Mouse (Mus musculus) liver, embryonic 11.5 days (tissue): ENCODE results near the gene Scamp3. TPM values are rescaled to one million over a fixed set of nuclear protein-coding genes. Genes with fewer than 3 reads are reported as not detected.
"Not testable (repeated sequence)": the region's sequence is repeated elsewhere in the genome, so short reads cannot be mapped to it uniquely, and the experiment has no call there.

Experiments used
- ATAC-seq: fragments of 200-750 bp; cut with Nextera tagmentation; replicated peaks from 2 replicates; pipeline ENCODE4 v1.8.0; 2017; ENCODE audit warnings: moderate number of reproducible peaks, mild to moderate bottlenecking, moderate TSS enrichment, moderate library complexity; ENCODE audit not compliant: low FRiP score
- DNase-seq: peaks from one replicate; pipeline ENCODE4 v3.0.0-alpha.2; 2017; ENCODE audit warnings: low spot score
- H3K27ac ChIP-seq: fragments of 300-500 bp; sonication (generic); 2 replicates; pipeline ENCODE4 v1.5.1; 2014; ENCODE audit warnings: mild to moderate bottlenecking, low read depth, low read length, control low read depth
- H3K27me3 ChIP-seq: fragments of 300-500 bp; sonication (generic); replicated peaks from 2 replicates; pipeline ENCODE4 v1.6.1; 2014; ENCODE audit warnings: low read length, mixed read lengths; ENCODE audit not compliant: control insufficient read depth, insufficient read depth
- H3K36me3 ChIP-seq: fragments of 300-500 bp; sonication (generic); 2 replicates; pipeline ENCODE4 v1.6.1; 2014; ENCODE audit warnings: mild to moderate bottlenecking, low read length, moderate library complexity, mixed read lengths; ENCODE audit not compliant: control insufficient read depth, insufficient read depth
- H3K4me1 ChIP-seq: fragments of 300-500 bp; sonication (generic); replicated peaks from 2 replicates; pipeline ENCODE4 v1.6.1; 2014; ENCODE audit warnings: low read length, mixed read lengths; ENCODE audit not compliant: control insufficient read depth, insufficient read depth
- H3K4me2 ChIP-seq: fragments of 300-500 bp; sonication (generic); 2 replicates; pipeline ENCODE4 v1.6.1; 2014; ENCODE audit warnings: mild to moderate bottlenecking, control low read depth, moderate library complexity
- H3K4me3 ChIP-seq: fragments of 300-500 bp; sonication (generic); 2 replicates; pipeline ENCODE4 v1.5.1; 2014; ENCODE audit warnings: low read depth, low read length, control low read depth
- H3K9ac ChIP-seq: fragments of 300-500 bp; sonication (generic); 2 replicates; pipeline ENCODE4 v1.6.1; 2014; ENCODE audit warnings: low read depth, low read length, control low read depth
- H3K9me3 ChIP-seq: fragments of 300-500 bp; sonication (generic); 2 replicates; pipeline ENCODE4 v1.6.1; 2016; ENCODE audit warnings: low read length, inconsistent platforms, mixed read lengths; ENCODE audit not compliant: control insufficient read depth
- WGBS: fragments of 180-500 bp; shearing (Covaris S2); extraction: QIAGEN DNeasy Blood & Tissue Kit; methylation state at CpG from one replicate; pipeline ENCODE4 v1.1.7; 2014; 5-methylcytosine and 5-hydroxymethylcytosine counted together
- polyA plus RNA-seq: library from polyadenylated mRNA; unstranded; fragments of >200 nt; fragmentation: Nextera tagmentation; extraction: Ambion mirVana; gene quantifications from 2 replicates; pipeline ENCODE4 v1.2.1, GENCODE M21; 2014

The Scamp3 gene
- polyA plus RNA-seq, 1 experiment from 2014 or later = 110 TPM

- H3K4me3 ChIP-seq = no peak overlapping the region
- H3K36me3 ChIP-seq = peaks cover 36% of the 10 kb centered on the region
- H3K9me3 ChIP-seq = no peaks in the 10 kb centered on the region
- 91% methylated on average over 7 of the region's 7 CpGs for WGBS
- H3K4me1 ChIP-seq = peaks cover 14% of the 10 kb centered on the region
- DNase-seq (no peak), ATAC-seq (no peak)
- H3K9ac ChIP-seq = no peak overlapping the region
- no peak overlapping the region for H3K27ac ChIP-seq
- no peaks in the 10 kb centered on the region for H3K27me3 ChIP-seq
- H3K4me2 ChIP-seq = no peak overlapping the region
Observed at GRCm38 (mm10) chr3:89209731-89210130, 32.5 kb downstream of the Scamp3 start.

- no peak for DNase-seq
- ATAC-seq = no peak
- Histone ChIP-seq H3K36me3 (peaks cover 33% of the 10 kb centered on the region), H3K4me3 (no peak overlapping the region), H3K27ac (no peak overlapping the region), H3K27me3 (no peaks in the 10 kb centered on the region), H3K4me1 (peaks cover 18% of the 10 kb centered on the region), H3K9ac (no peak overlapping the region), H3K4me2 (no peak overlapping the region), H3K9me3 (no peaks in the 10 kb centered on the region)
- WGBS = 85% methylated on average over 13 of the region's 13 CpGs
Observed at GRCm38 (mm10) chr3:89210162-89210561, 32.9 kb downstream of the Scamp3 start.

GRCm38 (mm10) chr3:89210731-89211130 is 33.5 kb downstream of the Scamp3 start:
- ATAC-seq (no peak), DNase-seq (no peak)
- Histone ChIP-seq H3K36me3 (peaks cover 31% of the 10 kb centered on the region), H3K27me3 (no peaks in the 10 kb centered on the region; the same call in 1 of the 2 replicates), H3K4me1 (peaks cover 24% of the 10 kb centered on the region), H3K9me3 (no peaks in the 10 kb centered on the region), H3K4me3 (no peak overlapping the region), H3K9ac (no peak overlapping the region), H3K27ac (no peak overlapping the region), H3K4me2 (no peak overlapping the region)
- WGBS = 81% methylated on average over 7 of the region's 7 CpGs

GRCm38 (mm10) chr3:89213803-89214530 is 36.7 kb downstream of the Scamp3 start:
- peaks cover 25% of the 10 kb centered on the region for H3K4me1 ChIP-seq
- H3K27ac ChIP-seq = peak overlapping the region; percentile 82
- no peaks in the 10 kb centered on the region; the same call in 1 of the 2 replicates for H3K27me3 ChIP-seq
- DNase-seq (peak; percentile 92), ATAC-seq (peak; percentile 86)
- WGBS = under 1% methylated on average over 66 of the region's 69 CpGs
- peak overlapping the region; percentile 71 for H3K4me3 ChIP-seq
- peak overlapping the region; percentile 91 for H3K4me2 ChIP-seq
- peak overlapping the region; percentile 72 for H3K9ac ChIP-seq
- H3K36me3 ChIP-seq = peaks cover 15% of the 10 kb centered on the region
- no peaks in the 10 kb centered on the region for H3K9me3 ChIP-seq

- 2% methylated on average over 19 of the region's 19 CpGs for WGBS
- DNase-seq = no peak
Observed at GRCm38 (mm10) chr3:89214681-89215411, 37.6 kb downstream of the Scamp3 start, which contains the start of gene Thbs3. Thbs3 (plus strand) TSS chr3:89215180.

GRCm38 (mm10) chr3:89215853-89216252 is 38.6 kb downstream of the Scamp3 start:
- DNase-seq (peak; percentile 74), ATAC-seq (peak; percentile 30; the same call in 1 of the 2 replicates)
- WGBS = 0% methylated on average over 6 of the region's 6 CpGs
- Histone ChIP-seq H3K9ac (no peak overlapping the region), H3K27ac (no peak overlapping the region), H3K4me2 (peak overlapping the region; percentile 91), H3K9me3 (no peaks in the 10 kb centered on the region), H3K4me3 (peak overlapping the region; percentile 71), H3K4me1 (peaks cover 27% of the 10 kb centered on the region), H3K27me3 (no peaks in the 10 kb centered on the region; the same call in 1 of the 2 replicates), H3K36me3 (no peaks in the 10 kb centered on the region)

More at GRCm38 (mm10) chr3:89214681-89215411, 37.6 kb downstream of the Scamp3 start, which contains the start of gene Thbs3:
- peak within 1 kb of the TSS; percentile 72 for H3K9ac ChIP-seq
- ATAC-seq = no peak
- no peaks in the 10 kb centered on the region; the same call in 1 of the 2 replicates for H3K27me3 ChIP-seq
- H3K9me3 ChIP-seq = no peaks in the 10 kb centered on the region
- H3K27ac ChIP-seq = peak within 1 kb of the TSS; percentile 82
- peaks cover 27% of the 10 kb centered on the region for H3K4me1 ChIP-seq
- H3K36me3 ChIP-seq = 0 out of 2 replicates have a peak, but pooled peaks cover 8% of the 10 kb centered on the region
- H3K4me2 ChIP-seq = peak within 1 kb of the TSS; percentile 91
- peak within 1 kb of the TSS; percentile 71 for H3K4me3 ChIP-seq

GRCm38 (mm10) chr3:89216407-89216806 is 39.1 kb downstream of the Scamp3 start:
- not testable (repeated sequence) for H3K36me3 ChIP-seq, H3K4me3 ChIP-seq, H3K27me3 ChIP-seq, H3K4me2 ChIP-seq, DNase-seq, ATAC-seq, H3K9me3 ChIP-seq, H3K9ac ChIP-seq, H3K27ac ChIP-seq
- H3K4me1 ChIP-seq = peaks cover 27% of the 10 kb centered on the region
- WGBS = 60% methylated on average over 7 of the region's 7 CpGs

- WGBS = 78% methylated on average over 1 of the region's 1 CpGs
- H3K27me3 ChIP-seq = no peaks in the 10 kb centered on the region; the same call in 1 of the 2 replicates
- no peak for ATAC-seq
Observed at GRCm38 (mm10) chr3:89218271-89218670, 41.0 kb downstream of the Scamp3 start.

More at GRCm38 (mm10) chr3:89218271-89218670, 41.0 kb downstream of the Scamp3 start:
- Histone ChIP-seq H3K9ac (no peak overlapping the region), H3K4me1 (peaks cover 18% of the 10 kb centered on the region), H3K27ac (no peak overlapping the region), H3K4me2 (no peak overlapping the region), H3K9me3 (no peaks in the 10 kb centered on the region), H3K4me3 (no peak overlapping the region), H3K36me3 (no peaks in the 10 kb centered on the region)
- DNase-seq = no peak
